Mouse (Mus musculus) cerebellum, postnatal 14 days (tissue): ENCODE data around the gene Ctsk.
"Not testable (repeated sequence)": the region's sequence is repeated elsewhere in the genome, so short reads cannot be mapped to it uniquely, and the experiment has no call there.

Source experiments
- DNase-seq, 2 experiments: peaks; one replicate each; pipeline ENCODE4 v3.0.0; 2021; ENCODE audit warnings: mixed read lengths in 2 of 2

Ctsk gene

DNA sequence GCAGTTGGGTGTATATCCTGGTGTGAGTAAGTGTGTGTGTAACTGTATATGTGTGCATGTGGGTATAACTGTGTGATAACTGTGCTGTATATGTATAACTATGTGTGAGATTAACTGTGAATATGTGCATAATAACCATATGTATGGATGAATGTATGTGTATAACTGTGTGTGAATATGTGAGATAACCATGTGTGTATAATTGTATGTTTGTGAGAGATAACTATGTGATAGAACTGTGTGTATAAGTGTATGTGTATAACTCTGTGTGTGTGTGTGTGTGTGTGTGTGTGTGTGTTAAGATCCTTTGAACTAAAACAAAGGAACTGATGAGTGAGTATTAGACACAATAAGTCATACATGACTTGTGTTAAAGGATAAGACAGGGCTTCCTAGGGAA lies 27.1 kb downstream of the Ctsk start:
- DNase-seq = no peak

DNA sequence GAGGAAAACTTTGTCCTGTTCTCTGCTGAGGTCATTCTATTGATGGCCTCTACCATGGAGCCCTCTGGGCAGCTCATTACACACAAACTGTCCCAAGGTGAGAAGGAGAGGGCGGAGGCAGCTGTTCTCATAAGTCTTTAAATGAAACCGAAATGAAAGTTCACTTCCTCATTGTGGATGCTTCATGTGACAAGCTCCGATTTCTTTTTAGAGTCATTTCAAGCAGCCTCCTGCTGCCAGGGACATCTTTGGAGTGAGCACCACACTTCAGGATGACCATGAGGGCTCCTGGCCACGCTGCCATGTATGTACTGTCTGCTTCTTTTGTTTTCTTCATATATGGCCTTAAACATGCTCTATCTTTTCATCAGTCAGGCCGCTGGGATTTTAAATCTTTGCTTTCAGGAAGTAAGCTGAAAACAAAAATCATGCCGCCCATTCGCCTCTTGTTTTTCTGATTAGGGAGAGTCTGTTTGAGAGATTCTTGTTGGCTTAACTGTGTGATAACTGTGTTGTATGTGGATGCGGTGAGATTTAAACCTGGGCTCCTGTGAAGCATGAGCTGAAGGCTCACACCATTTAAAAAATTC lies 27.7 kb downstream of the Ctsk start, which contains the start of gene Ctss:
Gene Ctss, plus strand, starts transcription at position 165 of the 590 bp plus-strand sequence.
- no peak for DNase-seq

DNA sequence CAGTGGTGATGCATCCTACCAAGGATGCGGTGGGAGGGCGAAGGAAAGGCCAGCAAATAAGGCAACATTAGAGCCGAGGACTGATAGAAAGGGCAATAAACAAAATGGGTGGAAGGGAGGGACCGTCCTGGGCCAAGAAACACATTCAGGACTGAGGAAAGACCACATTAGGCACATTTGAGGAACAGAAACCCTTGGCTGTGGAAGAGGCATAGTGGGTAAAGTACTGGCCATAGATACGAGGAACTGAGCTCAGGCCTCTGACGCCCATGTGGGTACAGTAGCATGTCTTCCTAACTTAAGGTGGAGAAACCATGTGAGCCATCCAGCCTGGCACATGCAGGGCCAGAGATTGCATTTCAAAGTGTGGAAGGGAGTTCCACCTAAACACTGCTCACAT lies 30.8 kb downstream of the Ctsk start:
- DNase-seq = no peak

DNA sequence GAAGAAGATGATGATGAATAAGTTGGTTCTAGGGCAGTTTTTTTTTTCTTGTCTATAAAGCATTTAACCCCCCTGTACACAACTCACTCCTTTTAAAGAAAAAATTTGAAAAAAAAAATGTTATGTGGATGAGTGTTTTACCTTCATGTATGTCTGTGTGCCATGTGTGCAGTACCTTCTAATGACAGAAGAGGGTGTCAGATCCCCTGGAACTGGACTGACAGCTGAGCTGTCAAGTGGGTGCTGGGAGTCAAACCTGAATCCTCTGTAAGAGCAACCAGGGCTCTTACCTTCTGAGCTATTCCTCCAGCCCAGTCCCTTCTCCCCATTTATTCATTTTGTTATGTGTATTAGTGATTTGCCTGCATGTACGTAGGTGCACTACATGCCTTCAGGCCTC lies 32.0 kb downstream of the Ctsk start:
- DNase-seq = no peak

DNA sequence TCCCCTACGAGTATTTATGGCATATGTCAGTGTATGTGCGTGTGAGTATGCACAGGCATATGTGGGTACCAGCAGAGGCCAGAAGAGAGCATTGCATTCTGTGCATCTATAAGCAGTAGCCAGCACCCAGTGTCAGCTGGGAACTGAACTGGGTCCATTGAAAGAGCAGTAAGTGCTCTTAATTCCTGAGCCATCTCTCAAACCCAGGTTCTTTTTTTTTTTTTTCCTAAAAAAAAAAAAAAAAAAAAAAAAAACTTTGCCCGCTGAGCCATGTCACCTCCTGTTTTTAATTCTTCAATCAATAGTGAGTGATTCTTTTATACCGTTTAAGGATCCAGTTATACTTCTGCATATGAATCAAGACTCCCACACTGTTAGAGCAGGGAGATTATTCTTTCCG lies 34.3 kb downstream of the Ctsk start:
- no peak for DNase-seq

DNA sequence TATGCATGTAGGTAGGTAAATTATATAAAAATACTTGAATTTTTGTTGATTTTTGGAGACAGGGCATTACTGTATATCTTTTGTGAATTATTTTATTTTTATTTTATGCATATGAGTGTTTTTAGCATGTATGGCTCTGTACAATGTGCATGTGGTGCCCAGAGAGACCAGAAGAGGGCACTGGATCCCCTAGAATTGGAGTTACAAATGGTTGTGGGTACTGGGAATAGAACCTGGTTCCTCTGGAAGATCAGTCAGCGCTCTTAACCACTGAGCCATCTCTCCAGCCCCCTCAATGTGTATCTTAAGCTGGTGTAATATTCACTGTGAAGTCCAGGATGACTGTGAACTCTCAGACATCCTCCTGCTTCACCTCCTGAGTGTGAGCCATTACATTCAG lies 35.9 kb downstream of the Ctsk start:
- DNase-seq = no peak

DNA sequence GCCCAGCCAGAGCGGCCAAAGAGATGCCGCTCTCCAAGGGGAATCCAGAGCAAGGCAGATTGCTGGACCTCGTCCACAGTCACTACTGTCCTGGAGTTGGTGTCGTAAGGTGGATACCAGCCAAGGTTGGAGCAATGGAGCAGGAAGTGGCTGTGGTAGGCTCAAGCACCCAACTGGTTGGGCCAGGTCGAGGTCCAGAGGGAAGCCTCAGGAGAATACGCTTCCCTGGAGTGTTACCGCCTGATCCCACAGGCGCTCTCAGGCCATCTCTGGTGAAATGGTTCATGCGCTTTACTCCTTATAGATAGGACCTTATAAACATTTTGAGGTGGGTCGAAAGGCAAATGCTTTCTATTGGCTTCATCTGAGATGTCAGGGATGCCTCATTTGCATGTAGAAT lies 39.9 kb downstream of the Ctsk start:
- no peak for DNase-seq

DNA sequence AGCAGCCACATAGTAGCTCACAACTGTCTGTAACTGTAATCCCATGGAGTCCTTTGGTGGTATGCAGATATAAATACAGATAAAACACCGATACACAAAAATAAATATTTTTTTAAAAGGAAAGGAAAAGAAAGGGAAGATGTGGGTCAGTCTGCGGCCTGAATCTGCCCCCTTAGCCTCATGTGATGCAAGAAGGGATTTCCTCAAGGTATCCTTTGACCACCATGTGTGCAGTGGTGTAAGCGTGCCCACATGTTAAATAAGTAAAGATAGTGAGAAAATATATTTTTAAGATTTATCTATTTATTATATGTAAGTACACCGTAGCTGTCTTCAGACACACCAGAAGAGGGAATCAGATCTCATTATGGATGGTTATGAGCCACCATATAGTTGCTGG lies 40.8 kb downstream of the Ctsk start:
- DNase-seq = no peak

DNA sequence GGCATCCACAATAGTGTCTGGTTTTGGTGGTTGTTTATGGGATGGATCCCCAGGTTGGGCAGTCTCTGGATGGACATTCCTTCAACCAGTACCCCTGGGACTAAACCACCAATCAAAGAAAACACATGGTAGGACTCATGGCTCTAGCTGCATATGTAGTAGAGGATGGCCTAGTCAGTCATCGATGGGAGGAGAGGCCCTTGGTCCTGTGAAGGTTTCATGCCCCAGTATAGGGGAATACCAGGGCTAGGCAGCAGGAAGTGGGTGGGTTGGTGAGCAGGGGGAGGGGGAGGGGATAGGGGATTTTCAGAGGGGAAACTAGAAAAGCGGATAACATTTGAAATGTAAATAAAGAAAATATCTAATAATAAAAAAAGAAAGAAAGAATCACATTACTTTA lies 42.1 kb downstream of the Ctsk start:
- not testable (repeated sequence) for DNase-seq

DNA sequence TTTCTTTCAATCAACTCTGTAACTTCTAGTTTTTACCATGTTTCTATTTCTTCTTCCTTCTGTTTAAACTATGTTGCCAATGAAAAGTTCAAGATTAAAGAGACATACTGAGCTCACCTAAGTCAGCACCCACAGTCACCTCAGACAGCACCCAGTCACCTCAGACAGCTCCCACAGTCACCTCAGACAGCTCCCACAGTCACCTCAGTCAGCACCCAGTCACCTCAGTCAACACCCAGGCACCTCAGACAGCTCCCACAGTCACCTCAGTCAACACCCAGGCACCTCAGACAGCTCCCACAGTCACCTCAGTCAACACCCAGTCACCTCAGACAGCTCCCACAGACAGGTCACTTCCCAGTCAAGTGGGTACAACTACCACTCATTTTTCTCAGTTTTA lies 43.1 kb downstream of the Ctsk start:
- DNase-seq = no peak

DNA sequence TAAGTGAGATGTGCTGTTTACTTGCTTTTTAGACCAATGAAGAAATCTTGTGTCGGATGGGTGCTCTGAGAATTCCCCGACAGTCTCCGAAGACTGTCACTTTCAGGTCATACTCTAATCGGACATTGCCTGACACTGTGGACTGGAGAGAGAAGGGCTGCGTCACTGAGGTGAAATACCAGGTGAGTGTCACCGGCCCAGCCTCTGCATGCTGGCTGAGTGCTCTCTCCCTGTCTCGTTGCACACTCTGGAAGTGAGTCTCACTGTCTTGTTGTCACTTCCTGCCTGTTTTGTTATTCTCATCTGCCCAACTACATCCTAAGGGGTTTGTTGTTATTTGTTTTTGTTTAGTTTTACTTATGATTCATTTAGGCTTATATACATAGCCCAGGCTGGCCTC lies 43.9 kb downstream of the Ctsk start:
- no peak for DNase-seq

DNA sequence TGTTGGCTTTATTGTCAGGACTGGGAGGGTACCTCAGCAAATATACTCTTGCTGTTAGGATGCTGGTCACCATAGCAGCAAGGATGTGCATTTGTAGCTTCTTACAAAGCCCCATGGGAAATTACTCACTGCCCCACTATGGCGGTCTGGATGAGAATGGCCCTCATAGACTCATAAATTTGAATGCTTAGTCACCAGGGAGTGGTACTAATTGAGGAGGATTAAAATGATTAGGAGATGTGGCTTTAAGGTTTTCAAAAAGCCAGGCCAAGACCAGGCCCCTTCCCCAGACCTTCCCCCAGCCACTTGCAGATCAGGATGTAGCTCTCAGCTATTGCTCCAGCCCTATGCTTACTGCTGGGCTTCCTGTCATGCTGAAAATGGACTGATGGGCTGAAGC lies 51.1 kb downstream of the Ctsk start:
- no peak for DNase-seq

DNA sequence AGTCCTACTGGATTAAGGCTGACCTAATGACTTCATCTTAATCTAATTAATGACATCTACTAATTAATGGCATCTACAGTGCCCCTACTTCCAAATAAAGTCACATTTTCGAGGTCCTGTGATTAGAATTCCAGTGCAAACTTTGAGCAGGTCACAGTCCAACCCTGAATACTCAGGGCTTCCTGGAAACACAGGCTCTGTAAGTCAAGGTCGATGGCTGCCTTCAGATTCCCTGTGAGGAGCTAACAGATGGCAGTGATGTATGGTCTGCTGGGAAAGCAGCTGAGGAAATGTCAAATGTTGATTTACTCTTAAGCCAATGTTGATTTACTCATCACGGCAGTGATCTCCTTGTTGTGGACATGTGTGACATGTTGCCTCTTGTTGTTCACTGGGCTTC lies 54.9 kb downstream of the Ctsk start:
- DNase-seq = no peak
